Mouse (Mus musculus): ENCODE measurements around the gene Cd93. TPM values are rescaled to one million over a fixed set of nuclear protein-coding genes. Genes with fewer than 3 reads are reported as not detected.

The Cd93 gene
- total RNA-seq (2012; rRNA removed), result 0.11 and 0.40 TPM in 2 replicates

GRCm38 (mm10) chr2:148443249-148443958 lies at the start of gene Cd93:
Gene Cd93 (minus strand): TSS chr2:148443563.
- in situ Hi-C loops (cut with MboI; ENCODE audit: low sequenced_read_pairs in 2 of 2, unreplicated experiment in 2 of 2), result no loop called here
- 0 out of 2 replicates have a peak within 1 kb of the TSS, but pooled peaks have one; percentile 40 for H3K27ac ChIP-seq (ENCODE audit: insufficient read depth, low read depth, low read length, poor library complexity, severe bottlenecking)
- H3K36me3 ChIP-seq (ENCODE audit: control insufficient read depth, insufficient read depth, low read length, poor library complexity, severe bottlenecking), result no peaks in the 10 kb centered on the region
- DNase-seq (ENCODE audit: low read depth, low spot score), result no peak
- no peak within 1 kb of the TSS for H3K4me3 ChIP-seq (ENCODE audit: insufficient read depth in 1 of 2, low read depth in 1 of 2, low read length in 2 of 2, poor library complexity in 1 of 2, severe bottlenecking in 1 of 2)
- no peaks in the 10 kb centered on the region for H3K4me1 ChIP-seq (ENCODE audit: control insufficient read depth in 2 of 2, insufficient read depth in 2 of 2, low read length in 2 of 2, poor library complexity in 1 of 2)
- TF ChIP-seq CHD2 (IDR thresholded peaks at IDR 0.05; ENCODE audit: low read depth, low read length) (no peak), ZC3H11A (IDR thresholded peaks at IDR 0.05; ENCODE audit: borderline replicate concordance, low read depth, low read length) (no peak), ZNF384 (IDR thresholded peaks at IDR 0.05; ENCODE audit: low read depth, low read length) (no peak), MAFK (IDR thresholded peaks at IDR 0.05; ENCODE audit: insufficient read depth, low read depth, low read length) (no peak), HCFC1 (IDR thresholded peaks at IDR 0.05; ENCODE audit: borderline replicate concordance, insufficient read depth, low read length) (no peak)
- no peaks in the 10 kb centered on the region for H3K9me3 ChIP-seq (ENCODE audit: control insufficient read depth, insufficient read depth, low read depth, low read length)
- no peak within 1 kb of the TSS for H3K9ac ChIP-seq (ENCODE audit: insufficient read depth, low read depth, low read length, poor library complexity, severe bottlenecking)

GRCm38 (mm10) chr2:148492108-148492507 lies 48.7 kb upstream of the Cd93 start:
- in situ Hi-C loops (cut with MboI; ENCODE audit: low sequenced_read_pairs in 2 of 2, unreplicated experiment in 2 of 2), result no loop called here
- Histone ChIP-seq H3K4me1 (ENCODE audit: control insufficient read depth in 2 of 2, insufficient read depth in 2 of 2, low read length in 2 of 2, poor library complexity in 1 of 2) (no peaks in the 10 kb centered on the region), H3K9ac (ENCODE audit: insufficient read depth, low read depth, low read length, poor library complexity, severe bottlenecking) (no peak overlapping the region), H3K36me3 (ENCODE audit: control insufficient read depth, insufficient read depth, low read length, poor library complexity, severe bottlenecking) (no peaks in the 10 kb centered on the region), H3K9me3 (ENCODE audit: control insufficient read depth, insufficient read depth, low read depth, low read length) (no peaks in the 10 kb centered on the region), H3K4me3 (ENCODE audit: insufficient read depth in 1 of 2, low read depth in 1 of 2, low read length in 2 of 2, poor library complexity in 1 of 2, severe bottlenecking in 1 of 2) (no peak overlapping the region), H3K27ac (ENCODE audit: insufficient read depth, low read depth, low read length, poor library complexity, severe bottlenecking) (no peak overlapping the region)
- TF ChIP-seq ZC3H11A (IDR thresholded peaks at IDR 0.05; ENCODE audit: borderline replicate concordance, low read depth, low read length) (no peak), CHD2 (IDR thresholded peaks at IDR 0.05; ENCODE audit: low read depth, low read length) (no peak), ZNF384 (IDR thresholded peaks at IDR 0.05; ENCODE audit: low read depth, low read length) (no peak), HCFC1 (IDR thresholded peaks at IDR 0.05; ENCODE audit: borderline replicate concordance, insufficient read depth, low read length) (no peak), MAFK (IDR thresholded peaks at IDR 0.05; ENCODE audit: insufficient read depth, low read depth, low read length) (no peak)
- no peak for DNase-seq (ENCODE audit: low read depth, low spot score)

DNA sequence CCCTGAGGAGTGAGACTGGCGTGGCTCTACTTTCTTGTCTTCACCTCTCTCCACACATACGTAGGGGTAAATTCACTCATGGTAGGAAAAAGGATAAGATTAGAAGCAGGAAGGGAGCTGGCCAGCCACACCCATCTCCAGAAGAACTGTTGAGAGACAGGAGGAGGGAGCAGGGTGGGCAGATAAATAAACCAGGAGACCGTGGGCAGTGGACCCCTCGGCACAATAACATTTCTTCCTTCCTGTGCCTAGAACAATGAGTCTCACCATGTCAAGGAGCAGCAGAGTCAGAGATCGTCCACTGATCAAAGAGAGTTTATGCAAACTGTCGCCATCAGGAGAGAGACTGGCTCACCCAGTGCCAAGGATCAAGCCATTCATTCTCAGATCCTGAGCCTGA lies 46.8 kb upstream of the Cd93 start:
- no peak overlapping the region for H3K4me3 ChIP-seq (ENCODE audit: insufficient read depth in 1 of 2, low read depth in 1 of 2, low read length in 2 of 2, poor library complexity in 1 of 2, severe bottlenecking in 1 of 2)
- no peak overlapping the region for H3K9ac ChIP-seq (ENCODE audit: insufficient read depth, low read depth, low read length, poor library complexity, severe bottlenecking)
- in situ Hi-C loops (cut with MboI; ENCODE audit: low sequenced_read_pairs in 2 of 2, unreplicated experiment in 2 of 2), result no loop called here
- H3K27ac ChIP-seq (ENCODE audit: insufficient read depth, low read depth, low read length, poor library complexity, severe bottlenecking), result no peak overlapping the region
- TF ChIP-seq MAFK (IDR thresholded peaks at IDR 0.05; ENCODE audit: insufficient read depth, low read depth, low read length), result no peak
- no peak for TF ChIP-seq CHD2 (IDR thresholded peaks at IDR 0.05; ENCODE audit: low read depth, low read length)
- no peak for TF ChIP-seq HCFC1 (IDR thresholded peaks at IDR 0.05; ENCODE audit: borderline replicate concordance, insufficient read depth, low read length)
- TF ChIP-seq ZNF384 (IDR thresholded peaks at IDR 0.05; ENCODE audit: low read depth, low read length), result no peak
- TF ChIP-seq ZC3H11A (IDR thresholded peaks at IDR 0.05; ENCODE audit: borderline replicate concordance, low read depth, low read length), result no peak
- no peaks in the 10 kb centered on the region for H3K9me3 ChIP-seq (ENCODE audit: control insufficient read depth, insufficient read depth, low read depth, low read length)
- H3K4me1 ChIP-seq (ENCODE audit: control insufficient read depth in 2 of 2, insufficient read depth in 2 of 2, low read length in 2 of 2, poor library complexity in 1 of 2), result no peaks in the 10 kb centered on the region
- no peak for DNase-seq (ENCODE audit: low read depth, low spot score)
- no peaks in the 10 kb centered on the region for H3K36me3 ChIP-seq (ENCODE audit: control insufficient read depth, insufficient read depth, low read length, poor library complexity, severe bottlenecking)

- Histone ChIP-seq H3K9me3 (ENCODE audit: control insufficient read depth, insufficient read depth, low read depth, low read length) (no peaks in the 10 kb centered on the region), H3K4me3 (ENCODE audit: insufficient read depth in 1 of 2, low read depth in 1 of 2, low read length in 2 of 2, poor library complexity in 1 of 2, severe bottlenecking in 1 of 2) (no peak overlapping the region), H3K9ac (ENCODE audit: insufficient read depth, low read depth, low read length, poor library complexity, severe bottlenecking) (no peak overlapping the region), H3K27ac (ENCODE audit: insufficient read depth, low read depth, low read length, poor library complexity, severe bottlenecking) (no peak overlapping the region), H3K4me1 (ENCODE audit: control insufficient read depth in 2 of 2, insufficient read depth in 2 of 2, low read length in 2 of 2, poor library complexity in 1 of 2) (no peaks in the 10 kb centered on the region), H3K36me3 (ENCODE audit: control insufficient read depth, insufficient read depth, low read length, poor library complexity, severe bottlenecking) (no peaks in the 10 kb centered on the region)
- in situ Hi-C loops (cut with MboI; ENCODE audit: low sequenced_read_pairs in 2 of 2, unreplicated experiment in 2 of 2), result no loop called here
- TF ChIP-seq HCFC1 (IDR thresholded peaks at IDR 0.05; ENCODE audit: borderline replicate concordance, insufficient read depth, low read length) (no peak), ZC3H11A (IDR thresholded peaks at IDR 0.05; ENCODE audit: borderline replicate concordance, low read depth, low read length) (no peak), ZNF384 (IDR thresholded peaks at IDR 0.05; ENCODE audit: low read depth, low read length) (no peak), CHD2 (IDR thresholded peaks at IDR 0.05; ENCODE audit: low read depth, low read length) (no peak), MAFK (IDR thresholded peaks at IDR 0.05; ENCODE audit: insufficient read depth, low read depth, low read length) (no peak)
- DNase-seq (ENCODE audit: low read depth, low spot score), result no peak
Observed at GRCm38 (mm10) chr2:148488885-148489284, 45.5 kb upstream of the Cd93 start.
